Mouse (Mus musculus) small intestine, adult 2 months (tissue): ENCODE results near the gene Tmem245. TPM values are rescaled to one million over a fixed set of nuclear protein-coding genes. Genes with fewer than 3 reads are reported as not detected.
A peak's percentile ranks its signal among the peaks of the same experiment; 100 is the strongest.

Experiments
- H3K27ac ChIP-seq: fragments of 200-500 bp; 2 replicates; pipeline ENCODE4 v1.5.1; 2012; ENCODE audit warnings: low read depth, low read length, control low read depth, inconsistent platforms; ENCODE audit not compliant: insufficient read depth
- H3K27me3 ChIP-seq: fragments of 200-500 bp; 2 replicates; pipeline ENCODE4 v1.6.1; 2012; ENCODE audit warnings: mild to moderate bottlenecking, moderate library complexity, low read length, inconsistent platforms; ENCODE audit not compliant: control insufficient read depth, insufficient read depth
- H3K36me3 ChIP-seq: fragments of 200-500 bp; 2 replicates; pipeline ENCODE4 v1.6.1; 2012; ENCODE audit warnings: mild to moderate bottlenecking, low read length, control low read depth, inconsistent platforms; ENCODE audit not compliant: control insufficient read depth, insufficient read depth
- H3K4me1 ChIP-seq: fragments of 200-500 bp; 2 replicates; pipeline ENCODE4 v1.6.1; 2012; ENCODE audit warnings: low read length, inconsistent platforms, mixed read lengths; ENCODE audit not compliant: control insufficient read depth, insufficient read depth, insufficient read length
- H3K4me3 ChIP-seq: fragments of 200-500 bp; 2 replicates; pipeline ENCODE4 v1.5.1; 2012; ENCODE audit warnings: low read depth, mild to moderate bottlenecking, control low read depth, inconsistent platforms, low read length, moderate library complexity
- CTCF ChIP-seq: fragments of 200-500 bp; IDR thresholded peaks from 2 replicates; pipeline ENCODE4 v1.5.1; 2012; ENCODE audit warnings: low read depth, mild to moderate bottlenecking, control low read depth, inconsistent platforms, low read length, moderate library complexity, mixed read lengths; ENCODE audit not compliant: insufficient replicate concordance, insufficient read length; ENCODE audit errors: extremely low read depth
- POLR2A ChIP-seq: fragments of 200-500 bp; IDR thresholded peaks from 2 replicates; pipeline ENCODE4 v1.6.1; 2012; ENCODE audit warnings: low read depth, mild to moderate bottlenecking, control low read depth, inconsistent platforms, low read length, moderate library complexity
- WGBS: fragments of 180-500 bp; shearing (Covaris S2); methylation state at CpG from one replicate; pipeline ENCODE4 v1.1.7; 2018; 5-methylcytosine and 5-hydroxymethylcytosine counted together
- polyA plus RNA-seq: library from polyadenylated mRNA; depleted of rRNA; stranded (reverse); fragments of >200 nt; gene quantifications from 2 replicates; pipeline ENCODE4 v1.2.3, GENCODE M21; 2012; rRNA removed

Gene Tmem245
- polyA plus RNA-seq, 1 experiment: 8.3 TPM

DNA sequence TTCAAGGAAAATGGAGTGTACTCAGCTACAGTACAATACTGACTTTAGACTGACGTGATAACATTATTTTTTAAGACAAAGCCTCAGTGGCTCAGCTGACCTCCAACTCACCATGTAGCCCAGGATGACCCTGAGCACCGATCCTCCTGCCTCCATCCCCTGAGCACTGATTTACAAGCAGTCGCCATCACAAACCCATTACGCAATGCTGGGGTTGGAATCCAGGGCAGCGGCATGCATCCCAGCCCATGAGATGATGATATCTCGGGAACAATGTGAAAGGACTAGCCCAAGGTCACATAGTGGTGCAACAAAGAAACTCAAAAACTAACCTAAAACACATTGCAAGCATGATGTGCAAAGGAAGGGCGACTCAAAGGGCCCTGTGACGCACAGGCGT, 123.0 kb downstream of the Tmem245 start:
- 88% methylated on average over 9 of the region's 9 CpGs for WGBS
- no peak overlapping the region for H3K27ac ChIP-seq
- TF ChIP-seq CTCF (no peak), POLR2A (no peak)
- H3K36me3 ChIP-seq: no peaks in the 10 kb centered on the region
- H3K4me3 ChIP-seq: no peak overlapping the region
- H3K4me1 ChIP-seq: no peaks in the 10 kb centered on the region
- H3K27me3 ChIP-seq: no peaks in the 10 kb centered on the region

DNA sequence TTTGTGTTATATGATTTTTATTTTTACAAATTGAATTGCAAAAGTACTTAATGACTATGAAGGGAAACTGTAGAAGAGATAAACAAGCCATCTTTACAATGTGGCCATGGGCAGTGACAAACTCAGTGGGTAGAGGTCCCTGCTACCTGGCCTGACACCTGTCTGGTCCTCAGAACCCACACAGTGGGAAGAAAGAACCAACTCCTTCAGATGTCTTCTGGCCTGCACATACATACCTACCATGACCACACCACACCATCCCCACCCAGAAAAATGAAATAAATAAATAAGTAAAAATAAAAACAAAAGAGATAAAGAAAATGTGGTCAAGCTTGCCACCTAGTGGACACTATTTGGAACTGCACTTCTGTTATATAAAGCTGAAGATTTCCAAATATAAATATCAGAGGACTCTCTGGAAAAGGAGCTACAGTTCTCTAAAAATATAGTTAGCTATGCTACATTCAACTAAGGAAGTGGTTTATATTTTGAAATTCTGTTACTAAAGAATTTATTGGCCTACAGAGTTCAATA, 127.2 kb downstream of the Tmem245 start:
- Histone ChIP-seq H3K27me3 (no peaks in the 10 kb centered on the region), H3K4me3 (no peak overlapping the region)
- TF ChIP-seq CTCF (peak; percentile 34; the same call in 1 of the 2 replicates), POLR2A (no peak)

More for the DNA sequence above, 127.2 kb downstream of the Tmem245 start:
- Histone ChIP-seq H3K27ac (no peak overlapping the region), H3K36me3 (no peaks in the 10 kb centered on the region), H3K4me1 (no peaks in the 10 kb centered on the region)

Other genes with a start within 250 kb of the Tmem245 start
- gene Gm26657, start 207.4 kb downstream of the Tmem245 start, polyA plus RNA-seq: not detected in 2 replicates
- gene Actl7b, start 206.0 kb downstream of the Tmem245 start, polyA plus RNA-seq: 0.10 TPM in 1 of 2 replicates, not detected in the other
- gene Actl7a, start 204.0 kb downstream of the Tmem245 start, polyA plus RNA-seq: not detected in 2 replicates
- gene Elp1, start 145.1 kb downstream of the Tmem245 start, polyA plus RNA-seq: 1.9 and 2.6 TPM in 2 replicates
- gene Fam206a, start 145.1 kb downstream of the Tmem245 start, polyA plus RNA-seq: 0.96 and 1.5 TPM in 2 replicates
- 1.0 and 1.3 TPM in 2 replicates for gene Ctnnal1, start 82.2 kb downstream of the Tmem245 start, polyA plus RNA-seq
- 0.01 and 0.05 TPM in 2 replicates for gene Frrs1l, start 43.0 kb upstream of the Tmem245 start, polyA plus RNA-seq
- 32.6 and 81.4 TPM in 2 replicates for gene Epb41l4b, start 196.0 kb upstream of the Tmem245 start, polyA plus RNA-seq